Mouse (Mus musculus) cerebellum, postnatal 4 days (tissue): ENCODE measurements around the gene Uvrag.
A peak's percentile ranks its signal among the peaks of the same experiment; 100 is the strongest.
"Not testable (repeated sequence)": the region's sequence is repeated elsewhere in the genome, so short reads cannot be mapped to it uniquely, and the experiment has no call there.

Experiments used
- DNase-seq, 2 experiments: peaks; one replicate each; pipeline ENCODE4 v3.0.0; 2022; ENCODE audit warnings: low spot score in 2 of 2, mixed read lengths in 1 of 2

Gene Uvrag

GRCm38 (mm10) chr7:99100087-99100486 lies 40.9 kb downstream of the Uvrag start:
- DNase-seq, result no peak

- no peak for DNase-seq
Observed at GRCm38 (mm10) chr7:99097781-99098180, 43.2 kb downstream of the Uvrag start.

- no peak for DNase-seq
Observed at GRCm38 (mm10) chr7:99097128-99097527, 43.8 kb downstream of the Uvrag start.

GRCm38 (mm10) chr7:99095191-99095590 lies 45.8 kb downstream of the Uvrag start:
- DNase-seq, result peak in 1 of 2 experiments; percentile 35

GRCm38 (mm10) chr7:99094336-99094735 lies 46.6 kb downstream of the Uvrag start:
- no peak for DNase-seq

GRCm38 (mm10) chr7:99091915-99092645 lies 48.9 kb downstream of the Uvrag start:
- DNase-seq, result no peak

GRCm38 (mm10) chr7:99089716-99090115 lies 51.2 kb downstream of the Uvrag start:
- DNase-seq, result no peak

- no peak for DNase-seq
Observed at GRCm38 (mm10) chr7:99088576-99089346, 52.2 kb downstream of the Uvrag start.

- DNase-seq, result no peak
Observed at GRCm38 (mm10) chr7:99087581-99087980, 53.4 kb downstream of the Uvrag start.

GRCm38 (mm10) chr7:99086646-99087443 lies 54.1 kb downstream of the Uvrag start:
- DNase-seq, result no peak

- DNase-seq, result no peak
Observed at GRCm38 (mm10) chr7:99085249-99085648, 55.7 kb downstream of the Uvrag start.

- DNase-seq, result peak; percentile 51 to 73
Observed at GRCm38 (mm10) chr7:99079522-99079921, 61.4 kb downstream of the Uvrag start.

GRCm38 (mm10) chr7:99078805-99079204 lies 62.1 kb downstream of the Uvrag start:
- no peak for DNase-seq

- DNase-seq, result no peak
Observed at GRCm38 (mm10) chr7:99077234-99077633, 63.7 kb downstream of the Uvrag start.

GRCm38 (mm10) chr7:99075101-99075500 lies 65.8 kb downstream of the Uvrag start:
- no peak for DNase-seq

- peak in 1 of 2 experiments; percentile 44 for DNase-seq
Observed at GRCm38 (mm10) chr7:99073734-99074372, 67.1 kb downstream of the Uvrag start.

- no peak for DNase-seq
Observed at GRCm38 (mm10) chr7:99067710-99068109, 73.2 kb downstream of the Uvrag start.

GRCm38 (mm10) chr7:99065920-99066319 lies 75.0 kb downstream of the Uvrag start:
- no peak for DNase-seq

- no peak for DNase-seq
Observed at GRCm38 (mm10) chr7:99065391-99065831, 75.5 kb downstream of the Uvrag start.

GRCm38 (mm10) chr7:99064795-99065194 lies 76.1 kb downstream of the Uvrag start:
- DNase-seq, result no peak

GRCm38 (mm10) chr7:99062263-99062662 lies 78.7 kb downstream of the Uvrag start:
- not testable (repeated sequence) for DNase-seq
